Mouse (Mus musculus) central nervous system, embryonic 14 days (tissue): ENCODE results near the gene Ntf3. TPM values are rescaled to one million over a fixed set of nuclear protein-coding genes. Genes with fewer than 3 reads are reported as not detected.

Experiments
- polyA plus RNA-seq: library from polyadenylated mRNA; depleted of rRNA; stranded (reverse); fragments of >200 nt; gene quantifications from 2 replicates; pipeline ENCODE4 v1.2.3, GENCODE M21; 2012; rRNA removed

The Ntf3 gene
- polyA plus RNA-seq, result 1.9 and 3.8 TPM in 2 replicates

DNA sequence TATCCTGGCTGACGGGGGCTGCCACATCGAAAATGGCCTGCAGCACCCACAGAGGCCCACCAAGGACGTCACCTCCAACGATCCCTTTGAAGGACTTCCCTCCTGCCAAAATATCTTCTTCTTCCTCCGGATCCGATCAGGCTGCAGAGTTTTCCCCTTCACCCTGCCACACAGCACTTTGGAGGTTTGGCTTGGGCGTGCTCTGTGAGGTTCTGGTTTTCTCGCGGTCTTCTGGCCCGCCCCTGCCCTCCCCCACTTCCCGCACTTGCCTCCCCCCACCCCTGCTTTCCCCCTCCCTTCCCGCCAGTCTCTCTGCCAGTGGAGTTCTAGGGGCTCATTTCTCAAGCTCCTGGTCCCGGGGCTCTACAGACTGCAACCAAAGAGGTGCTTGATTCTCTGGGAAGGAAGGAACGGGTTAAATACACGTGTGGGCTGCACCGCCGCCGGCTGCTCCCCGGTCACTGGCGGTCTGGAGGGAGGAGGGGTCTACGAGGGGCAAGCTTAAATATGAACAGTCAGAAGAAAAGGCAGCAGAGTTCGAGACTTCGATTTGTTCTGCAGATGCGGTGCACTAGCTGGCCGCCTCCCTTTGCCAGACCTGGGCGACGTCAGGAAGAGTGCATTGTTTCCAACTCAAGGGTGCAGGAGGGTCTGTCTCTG lies at the start of gene Ntf3:
TSS of gene Ntf3 (minus strand) at position 363 of the 660 bp plus-strand sequence.

